Mouse (Mus musculus) left cerebral cortex, postnatal 10 days (tissue): ENCODE data around the gene Mrps6. TPM values are rescaled to one million over a fixed set of nuclear protein-coding genes. Genes with fewer than 3 reads are reported as not detected.
"Not testable (repeated sequence)": the region's sequence is repeated elsewhere in the genome, so short reads cannot be mapped to it uniquely, and the experiment has no call there.

Source experiments
- DNase-seq, 2 experiments: peaks; one replicate each; pipeline ENCODE4 v3.0.0; 2021 to 2022; ENCODE audit warnings: low spot score in 2 of 2, mixed read lengths in 1 of 2; ENCODE audit errors: extremely low spot score in 1 of 2
- intact Hi-C: fragments of 180-260 bp; cut with DNase I; formaldehyde crosslinking; loops from one replicate; pipeline ENCODE4 v1.15.1; 2025
- total RNA-seq, 2 experiments: library from RNA; stranded (reverse); gene quantifications; 2 replicates each; pipeline ENCODE4 v1.2.3; 2021

The Mrps6 gene
- total RNA-seq, 2 experiments from 2014 or later, result 56.9 to 63.5 TPM

- intact Hi-C loops, result loop anchor here (5.0 kb wide), 2 partner anchors 122 to 228 kb away; no protein-coding TSS in a partner anchor
- no peak for DNase-seq
These were observed 862 bp downstream of the Mrps6 start for GRCm38 (mm10) chr16:92058644-92059620.

GRCm38 (mm10) chr16:92060213-92060612 is 2.1 kb downstream of the Mrps6 start:
- intact Hi-C loops, result no loop called here
- DNase-seq, result no peak

DNA sequence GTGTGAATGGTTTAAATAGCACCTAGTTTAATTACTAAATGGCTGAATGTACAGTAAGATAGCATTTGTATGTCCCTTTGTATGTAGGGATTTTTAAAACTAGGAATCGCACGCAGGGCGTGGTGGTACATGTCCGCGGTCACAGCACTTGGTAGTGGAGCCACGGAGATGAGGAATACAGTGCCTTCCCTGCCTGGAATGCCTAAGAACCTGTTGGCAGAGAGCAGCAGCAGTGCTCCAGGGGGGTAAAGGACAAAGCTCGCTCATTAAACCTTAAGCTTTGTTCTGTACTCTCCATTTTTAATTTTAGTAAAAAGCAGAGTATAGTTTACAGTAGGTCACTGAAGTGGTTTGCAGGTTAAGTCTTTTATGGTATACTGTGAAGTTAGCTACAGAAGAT is 3.5 kb downstream of the Mrps6 start:
- intact Hi-C loops, result no loop called here
- no peak for DNase-seq

GRCm38 (mm10) chr16:92062832-92063231 is 4.8 kb downstream of the Mrps6 start:
- DNase-seq, result no peak

DNA sequence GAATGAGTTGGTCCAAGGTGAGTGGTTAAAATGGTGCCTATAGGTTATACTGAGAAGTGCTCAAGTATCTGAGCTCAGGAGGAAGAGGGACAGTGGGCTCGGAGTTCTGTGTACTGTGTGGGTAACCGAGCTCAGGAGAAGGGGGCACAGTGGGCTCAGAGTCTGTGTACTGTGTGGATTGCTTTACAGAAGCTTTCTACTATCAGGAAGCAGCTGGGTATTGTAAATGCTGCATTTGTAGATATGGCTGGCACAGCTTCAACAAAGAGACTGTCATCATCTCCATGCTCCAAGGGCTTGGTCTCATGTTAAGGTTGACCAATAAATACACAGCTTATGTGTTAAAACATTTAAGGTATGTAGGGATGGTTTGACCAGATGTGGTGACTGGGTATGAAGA is 6.7 kb downstream of the Mrps6 start:
- no peak for DNase-seq
- intact Hi-C loops, result no loop called here

More at GRCm38 (mm10) chr16:92062832-92063231, 4.8 kb downstream of the Mrps6 start:
- intact Hi-C loops, result no loop called here

DNA sequence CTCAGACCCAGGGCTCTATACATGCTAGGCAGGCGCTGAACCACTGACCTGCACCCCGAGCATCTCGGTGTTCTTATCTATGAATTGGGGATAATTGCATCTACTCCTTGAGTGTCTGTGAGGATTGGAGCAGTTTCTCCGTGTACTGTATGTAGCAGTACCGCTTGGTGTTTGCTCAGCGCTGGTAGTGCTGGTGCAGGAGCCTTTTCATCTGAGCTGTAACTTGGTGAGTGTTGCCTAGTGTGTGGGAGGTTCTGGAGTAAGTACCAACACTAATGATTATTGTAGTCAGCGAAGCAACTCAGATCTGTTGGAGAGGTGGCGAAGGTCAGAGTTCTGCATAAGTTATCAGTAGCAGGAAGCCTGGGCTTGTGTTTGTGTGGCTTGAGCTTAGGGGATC is 12.3 kb downstream of the Mrps6 start:
- intact Hi-C loops, result no loop called here
- no peak for DNase-seq

DNA sequence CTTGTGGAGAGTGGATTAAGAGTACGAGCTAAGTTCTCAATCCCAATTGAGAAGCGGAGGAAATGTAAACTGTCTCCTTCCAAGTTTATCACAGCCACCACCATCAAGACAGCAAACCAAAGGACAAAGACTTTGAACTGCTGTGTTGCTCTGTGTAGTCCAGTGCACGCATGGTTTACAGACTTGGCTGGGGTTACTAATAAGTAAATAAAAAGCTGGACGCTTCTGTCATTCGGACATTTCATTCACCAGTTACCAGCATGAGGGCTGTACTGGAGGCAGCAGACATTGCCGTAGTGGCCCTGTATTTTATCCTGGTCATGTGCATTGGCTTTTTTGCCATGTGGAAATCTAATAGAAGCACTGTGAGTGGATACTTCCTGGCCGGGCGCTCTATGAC is 18.7 kb downstream of the Mrps6 start:
- no peak for DNase-seq
- intact Hi-C loops, result no loop called here

DNA sequence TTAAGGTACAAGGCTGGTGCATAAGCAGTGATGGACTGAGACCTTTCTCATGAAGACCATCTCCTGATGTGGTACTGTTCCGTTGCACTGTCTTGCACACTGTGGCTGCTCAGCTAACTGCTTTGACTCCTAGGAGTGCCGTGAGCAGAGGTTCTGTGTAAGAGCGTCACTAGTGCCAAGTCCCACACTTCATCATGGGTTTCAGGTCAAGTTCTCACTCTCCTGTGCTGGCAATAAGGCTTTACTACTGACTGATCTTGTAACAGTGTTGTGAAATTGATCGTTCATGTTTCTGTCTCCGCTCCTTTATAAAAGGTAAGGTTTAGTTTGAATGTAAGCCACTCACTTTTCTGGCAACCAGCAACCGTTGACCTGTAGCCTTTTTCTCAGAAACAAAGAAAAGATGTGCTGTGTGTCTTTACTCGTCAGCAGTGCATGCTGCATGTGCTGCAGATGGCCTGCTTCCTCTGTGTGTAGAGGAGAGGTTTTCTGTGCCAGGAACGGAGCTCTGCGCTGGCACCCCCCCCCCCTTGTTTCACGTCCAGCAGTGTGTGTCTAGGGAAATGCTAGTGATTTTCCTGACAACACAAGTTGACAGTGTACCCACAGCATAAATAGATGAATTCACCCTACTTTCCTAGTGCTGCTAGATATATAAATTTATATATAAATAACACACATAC is 25.8 kb downstream of the Mrps6 start:
- DNase-seq, result no peak
- intact Hi-C loops, result no loop called here

DNA sequence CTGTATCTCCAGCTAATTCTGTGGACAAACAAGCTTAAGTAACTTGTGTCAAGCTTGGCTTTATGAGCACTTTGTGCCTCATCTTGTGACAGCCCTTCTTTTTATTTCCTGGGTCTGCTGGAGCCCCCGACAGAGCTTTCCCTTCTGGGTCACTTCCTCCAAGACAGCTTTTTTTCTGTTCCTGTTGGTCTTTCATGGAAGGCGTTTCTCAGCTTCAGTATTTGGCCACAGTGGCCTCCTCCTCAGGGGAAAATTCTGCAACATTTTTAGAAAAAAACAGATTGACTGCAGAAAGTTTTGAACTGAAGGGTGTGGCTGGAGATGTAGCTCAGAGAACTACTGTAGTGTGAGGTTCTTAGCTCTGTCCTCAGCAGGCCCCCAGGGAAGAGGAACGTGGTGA is 31.2 kb downstream of the Mrps6 start:
- intact Hi-C loops, result no loop called here

DNA sequence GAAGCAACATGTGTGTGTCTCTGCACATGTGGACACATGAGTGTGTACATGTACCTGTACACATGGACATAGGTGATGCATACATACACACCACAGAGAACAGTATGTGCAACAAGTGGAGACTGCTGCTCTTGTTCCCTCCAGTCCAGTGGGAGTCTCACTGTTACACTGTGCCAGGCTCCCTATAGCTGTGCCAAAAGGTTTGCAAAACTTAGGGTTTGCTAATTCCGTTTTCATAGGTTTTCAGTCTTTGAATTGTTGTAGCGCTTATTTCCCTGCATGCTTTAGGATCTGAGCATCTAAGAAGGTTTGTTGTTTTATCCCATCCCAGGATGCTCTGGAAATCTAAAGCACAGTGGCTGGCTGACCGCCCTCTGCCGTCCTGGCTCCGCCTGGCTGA is 33.8 kb downstream of the Mrps6 start:
- no peak for DNase-seq
- intact Hi-C loops, result no loop called here

More for the DNA sequence above, 31.2 kb downstream of the Mrps6 start:
- DNase-seq, result no peak

DNA sequence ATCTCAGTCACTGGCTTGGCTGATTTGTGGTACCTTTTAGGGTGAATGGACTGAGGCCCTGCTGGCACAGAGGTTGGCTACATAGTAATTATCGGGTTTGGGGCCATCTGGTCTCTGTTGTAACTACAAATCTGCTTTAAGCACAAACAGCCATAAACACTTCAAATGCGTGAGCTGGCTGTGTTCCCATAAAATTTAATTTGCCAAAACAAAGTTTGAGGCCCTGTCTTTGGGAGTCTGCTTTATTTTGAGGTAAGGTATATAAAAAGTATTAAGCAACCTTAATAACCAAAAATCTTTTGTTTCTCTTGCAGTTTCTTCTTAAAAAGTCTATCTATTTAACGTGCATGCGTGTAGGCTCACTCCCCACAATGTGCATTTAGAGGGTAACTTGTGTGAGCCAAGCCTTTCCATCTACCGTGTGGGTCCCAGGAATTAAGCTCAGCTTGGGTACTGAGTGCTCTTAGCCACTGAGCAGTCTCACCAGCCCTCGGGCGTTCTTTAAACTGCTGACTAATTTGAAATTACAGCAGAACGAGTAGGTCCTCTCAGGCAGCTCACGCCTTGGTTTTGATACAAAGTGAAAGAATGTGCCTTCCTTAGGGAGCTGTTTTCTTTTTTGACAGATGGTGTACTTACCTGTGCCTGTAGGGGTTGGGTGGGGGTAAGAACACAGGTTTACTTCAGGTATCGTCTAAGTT is 40.4 kb downstream of the Mrps6 start:
- intact Hi-C loops, result no loop called here
- no peak for DNase-seq

GRCm38 (mm10) chr16:92099598-92099997 is 41.5 kb downstream of the Mrps6 start:
- no peak for DNase-seq
- intact Hi-C loops, result no loop called here

DNA sequence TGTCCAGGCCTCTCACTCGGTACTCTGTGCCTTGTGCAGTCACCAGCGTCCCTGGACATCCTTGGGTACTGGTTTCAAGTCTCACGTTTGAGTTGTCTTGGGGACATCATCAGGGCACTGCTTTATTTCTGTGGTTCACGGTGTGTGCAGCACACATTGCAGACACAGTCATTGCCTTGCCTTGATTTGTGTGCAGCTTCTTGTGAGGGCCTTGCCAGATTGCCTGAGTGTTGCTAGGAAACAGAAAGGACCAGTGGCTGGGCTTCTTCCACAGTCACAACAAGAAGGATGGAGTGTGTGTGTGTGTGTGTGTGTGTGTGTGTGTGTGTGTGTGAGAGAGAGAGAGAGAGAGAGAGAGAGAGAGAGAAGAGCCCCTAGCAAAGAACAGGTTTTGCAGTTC is 42.0 kb downstream of the Mrps6 start:
- intact Hi-C loops, result no loop called here
- peak in 1 of 2 experiments; percentile 68 for DNase-seq

- intact Hi-C loops, result no loop called here
- DNase-seq, result no peak
These were observed 44.0 kb downstream of the Mrps6 start for GRCm38 (mm10) chr16:92102115-92102514.

- intact Hi-C loops, DNase-seq: not testable (repeated sequence)
These were observed 44.9 kb downstream of the Mrps6 start for GRCm38 (mm10) chr16:92102931-92103330.

DNA sequence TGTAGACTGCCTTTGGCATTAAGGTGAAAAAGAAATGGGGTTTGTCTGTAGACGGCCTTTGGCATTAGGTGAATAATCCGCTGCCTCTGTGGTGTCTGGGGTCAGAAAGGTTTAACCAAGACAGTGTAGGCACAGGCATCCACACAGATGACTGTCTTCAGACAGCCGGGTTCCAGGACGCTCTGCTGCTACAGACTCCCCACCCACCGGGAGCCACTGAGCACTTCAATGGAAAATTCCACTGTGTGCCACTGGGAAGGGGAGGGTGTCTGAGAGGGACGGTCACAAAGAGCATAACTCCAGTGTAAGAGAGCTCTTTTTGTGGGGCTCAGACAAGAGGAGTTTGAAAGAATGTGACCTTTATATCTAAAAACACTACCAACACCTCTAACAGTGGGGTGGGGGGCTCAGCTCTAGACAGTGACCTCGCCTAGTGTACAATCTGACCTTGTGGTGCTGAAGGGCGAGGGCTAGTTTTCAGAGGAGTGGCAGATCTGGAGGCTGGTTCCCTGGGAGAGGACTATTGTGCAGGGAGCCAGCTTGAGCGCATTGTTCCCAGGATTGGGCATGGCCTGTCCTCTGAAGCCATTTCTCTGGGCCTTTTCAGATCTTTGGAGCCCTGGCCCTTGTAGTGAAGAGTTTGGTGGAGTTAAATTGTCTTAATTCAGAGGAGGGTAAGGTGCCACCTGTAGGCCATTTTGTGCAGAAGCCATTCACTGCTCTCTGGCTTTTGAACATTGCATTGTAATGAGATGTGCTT is 45.7 kb downstream of the Mrps6 start:
- intact Hi-C loops, result no loop called here
- DNase-seq, result no peak

GRCm38 (mm10) chr16:92104332-92104590 is 46.2 kb downstream of the Mrps6 start:
- intact Hi-C loops, result no loop called here
- no peak for DNase-seq

DNA sequence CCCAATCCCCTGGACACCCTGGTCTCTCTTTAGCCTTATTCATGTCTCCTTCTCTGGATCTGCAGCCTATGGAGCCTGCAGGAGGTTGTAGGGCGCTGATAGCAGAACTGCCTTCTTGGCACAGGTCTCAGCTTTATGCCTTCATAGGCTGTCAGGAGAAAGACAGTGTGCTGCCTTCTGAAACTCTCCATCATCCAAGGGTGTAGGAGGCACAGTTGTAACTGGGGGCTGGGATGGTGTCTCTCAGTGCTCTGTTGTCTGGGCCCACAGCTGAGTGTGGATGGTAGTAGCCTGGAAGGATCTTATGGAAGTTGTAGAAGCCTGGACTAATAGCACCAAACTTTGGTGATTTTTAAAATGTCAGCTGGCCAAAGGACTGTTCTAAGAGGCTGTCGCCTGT is 46.9 kb downstream of the Mrps6 start:
- no peak for DNase-seq
- intact Hi-C loops, result no loop called here

DNA sequence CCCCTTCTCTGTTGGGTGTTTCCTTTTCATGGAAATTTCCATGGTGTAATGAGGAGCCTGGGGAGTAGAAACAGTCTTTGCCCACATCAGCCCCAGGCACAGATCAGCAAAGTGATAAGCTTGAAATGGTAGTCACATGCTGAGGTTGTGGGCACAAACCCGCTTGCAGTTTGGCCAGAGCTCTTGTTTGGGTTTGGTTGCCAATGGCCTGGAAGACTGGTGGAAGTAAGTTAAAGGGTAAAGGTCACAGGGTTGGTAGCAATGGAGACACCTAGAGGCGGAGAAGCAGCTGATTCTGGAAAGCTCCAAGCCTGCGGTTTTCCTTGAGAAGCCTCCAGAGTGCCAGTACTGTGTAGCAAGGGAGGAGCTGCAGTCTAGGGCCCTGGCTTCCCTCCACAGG is 47.6 kb downstream of the Mrps6 start:
- DNase-seq, result no peak
- intact Hi-C loops, result no loop called here
